Mouse (Mus musculus) CD8-positive naive resting alpha-beta T cell, adult 57 days (primary cell): ENCODE data around the gene Gm3696. TPM values are rescaled to one million over a fixed set of nuclear protein-coding genes. Genes with fewer than 3 reads are reported as not detected.

Source experiments
- total RNA-seq: library from RNA; stranded (reverse); gene quantifications from one replicate; pipeline ENCODE4 v1.2.4, GENCODE M21; 2023

Gene Gm3696
- total RNA-seq: not detected

DNA sequence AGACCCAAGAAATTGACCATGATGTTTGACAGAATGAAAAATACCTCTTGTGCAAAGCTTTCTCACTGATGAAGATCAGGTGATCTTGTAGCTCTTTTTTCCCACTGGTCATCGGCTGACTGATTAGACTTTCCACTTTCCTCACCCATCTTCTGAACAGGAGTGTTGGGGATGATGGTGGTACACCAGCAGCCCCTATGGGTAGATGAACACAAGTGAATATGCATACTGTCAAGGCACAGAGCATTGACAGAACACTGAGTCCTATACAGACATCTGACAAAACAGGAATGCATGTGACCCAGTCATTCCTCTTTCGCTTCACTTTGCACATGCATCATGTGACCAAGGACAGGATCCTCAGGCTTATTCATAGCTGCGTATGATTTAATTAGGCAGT, at the start of gene Gm3696:
TSS of gene Gm3696 (minus strand) at position 101 of the 400 bp plus-strand sequence.

DNA sequence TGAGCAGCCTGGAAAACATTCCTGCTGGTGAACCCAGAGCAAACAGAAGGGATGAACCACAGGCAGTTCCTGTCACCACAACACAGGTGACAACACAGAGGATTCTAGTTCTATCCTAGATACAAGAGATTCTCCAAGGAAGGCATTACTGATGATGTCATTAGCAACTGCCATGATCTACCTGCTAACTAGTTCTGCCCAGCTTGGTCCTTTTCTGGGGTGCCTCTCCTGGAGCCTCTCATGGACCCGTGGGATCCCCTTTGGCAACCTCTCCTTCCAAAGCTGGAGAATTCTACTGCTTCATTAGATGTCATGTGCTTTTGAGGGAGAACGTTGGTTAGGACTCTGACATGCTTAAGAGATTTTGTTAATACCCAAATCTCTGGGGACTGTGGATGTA, 24.9 kb upstream of the Gm3696 start, which contains the start of gene Gm6676:
TSS of gene Gm6676 (minus strand) at position 101 of the 400 bp plus-strand sequence.

DNA sequence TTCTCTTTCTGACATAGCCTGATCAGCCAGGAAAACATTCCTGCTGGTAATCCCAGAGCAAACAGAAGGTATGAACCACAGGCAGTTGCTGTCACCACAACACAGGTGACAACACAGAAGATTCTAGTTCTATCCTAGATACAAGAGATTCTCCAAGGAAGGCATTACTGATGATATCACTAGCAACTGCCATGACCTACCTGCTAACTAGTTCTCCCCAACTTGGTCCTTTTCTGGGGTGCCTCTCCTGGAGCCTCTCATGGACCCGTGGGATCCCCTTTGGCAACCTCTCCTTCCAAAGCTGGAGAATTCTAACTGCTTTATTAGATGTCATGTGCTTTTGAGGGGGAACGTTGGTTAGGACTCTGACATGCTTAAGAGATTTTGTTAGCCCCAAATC, 55.6 kb downstream of the Gm3696 start, which contains the start of gene Gm3685:
TSS of gene Gm3685 (minus strand) at position 101 of the 400 bp plus-strand sequence.

Other genes starting within 250 kb of the Gm3696 start
- gene Gm3667, start 210.7 kb downstream of the Gm3696 start, total RNA-seq: not detected
- gene Gm6356, start 126.8 kb downstream of the Gm3696 start, total RNA-seq: not detected
- gene Gm10406, start 73.2 kb downstream of the Gm3696 start, total RNA-seq: not detected
- gene Gm3685, start 55.7 kb downstream of the Gm3696 start, total RNA-seq: not detected
- gene Gm6676, start 24.8 kb upstream of the Gm3696 start, total RNA-seq: not detected
- gene Gm3512, start 73.9 kb upstream of the Gm3696 start, total RNA-seq: not detected
- gene Gm16434, start 93.9 kb upstream of the Gm3696 start, total RNA-seq: not detected
- not detected for gene Gm3727, start 164.1 kb upstream of the Gm3696 start, total RNA-seq
- gene Gm3739, start 214.4 kb upstream of the Gm3696 start, total RNA-seq: 0.37 TPM
- gene Gm5797, start 231.8 kb upstream of the Gm3696 start, total RNA-seq: not detected